Mouse (Mus musculus): ENCODE measurements around the gene Gtf2i.

The Gtf2i gene

GRCm38 (mm10) chr5:134243661-134244436 is 70.7 kb downstream of the Gtf2i start:
- DNase-seq (ENCODE audit: low read depth, low spot score), result no peak

GRCm38 (mm10) chr5:134241831-134242230 is 72.7 kb downstream of the Gtf2i start:
- DNase-seq (ENCODE audit: low read depth, low spot score), result no peak

- no peak for DNase-seq (ENCODE audit: low read depth, low spot score)
Observed at GRCm38 (mm10) chr5:134237936-134238760, 76.4 kb downstream of the Gtf2i start.

- no peak for DNase-seq (ENCODE audit: low read depth, low spot score)
Observed at GRCm38 (mm10) chr5:134237508-134237907, 77.1 kb downstream of the Gtf2i start.

- DNase-seq (ENCODE audit: low read depth, low spot score), result no peak
Observed at GRCm38 (mm10) chr5:134236796-134237195, 77.8 kb downstream of the Gtf2i start.

GRCm38 (mm10) chr5:134236241-134236640 is 78.3 kb downstream of the Gtf2i start:
- no peak for DNase-seq (ENCODE audit: low read depth, low spot score)

GRCm38 (mm10) chr5:134235111-134235510 is 79.4 kb downstream of the Gtf2i start:
- DNase-seq (ENCODE audit: low read depth, low spot score), result no peak

- no peak for DNase-seq (ENCODE audit: low read depth, low spot score)
Observed at GRCm38 (mm10) chr5:134234205-134234604, 80.4 kb downstream of the Gtf2i start.

GRCm38 (mm10) chr5:134233244-134233651 is 81.3 kb downstream of the Gtf2i start:
- no peak for DNase-seq (ENCODE audit: low read depth, low spot score)

GRCm38 (mm10) chr5:134232568-134232967 is 82.0 kb downstream of the Gtf2i start:
- no peak for DNase-seq (ENCODE audit: low read depth, low spot score)

- DNase-seq (ENCODE audit: low read depth, low spot score), result no peak
Observed at GRCm38 (mm10) chr5:134232111-134232510, 82.4 kb downstream of the Gtf2i start.

GRCm38 (mm10) chr5:134231376-134231775 is 83.2 kb downstream of the Gtf2i start:
- DNase-seq (ENCODE audit: low read depth, low spot score), result no peak

GRCm38 (mm10) chr5:134229391-134229790 is 85.2 kb downstream of the Gtf2i start, which contains the start of gene Ncf1:
Ncf1 (minus strand) TSS chr5:134229625.
- DNase-seq (ENCODE audit: low read depth, low spot score), result no peak

- no peak for DNase-seq (ENCODE audit: low read depth, low spot score)
Observed at GRCm38 (mm10) chr5:134228249-134228638, 86.3 kb downstream of the Gtf2i start.

GRCm38 (mm10) chr5:134227574-134228248 is 86.8 kb downstream of the Gtf2i start:
- no peak for DNase-seq (ENCODE audit: low read depth, low spot score)

- DNase-seq (ENCODE audit: low read depth, low spot score), result no peak
Observed at GRCm38 (mm10) chr5:134226946-134227345, 87.6 kb downstream of the Gtf2i start.

- DNase-seq (ENCODE audit: low read depth, low spot score), result no peak
Observed at GRCm38 (mm10) chr5:134225110-134225901, 89.3 kb downstream of the Gtf2i start.

GRCm38 (mm10) chr5:134221708-134222150 is 92.8 kb downstream of the Gtf2i start:
- no peak for DNase-seq (ENCODE audit: low read depth, low spot score)

GRCm38 (mm10) chr5:134221278-134221677 is 93.3 kb downstream of the Gtf2i start:
- no peak for DNase-seq (ENCODE audit: low read depth, low spot score)

- no peak for DNase-seq (ENCODE audit: low read depth, low spot score)
Observed at GRCm38 (mm10) chr5:134217900-134218299, 96.7 kb downstream of the Gtf2i start.
